Mouse (Mus musculus) urinary bladder, adult 18-20 months (tissue): Measurements from ENCODE around the gene Tmem150b.

Experiments used
- DNase-seq, 2 experiments: peaks; one replicate each; pipeline ENCODE4 v3.0.0; 2022; ENCODE audit warnings: low spot score in 2 of 2, mixed read lengths in 2 of 2

Gene Tmem150b

GRCm38 (mm10) chr7:4663742-4664141 is 61.3 kb downstream of the Tmem150b start:
- no peak for DNase-seq

GRCm38 (mm10) chr7:4663179-4663578 is 61.9 kb downstream of the Tmem150b start:
- no peak for DNase-seq

- no peak for DNase-seq
These were observed 65.1 kb downstream of the Tmem150b start for GRCm38 (mm10) chr7:4659911-4660443.

GRCm38 (mm10) chr7:4658912-4659551 is 66.0 kb downstream of the Tmem150b start, which contains the start of gene Ppp6r1:
Ppp6r1 (minus strand) TSS chr7:4659019.
- peak; percentile 85 to 95 for DNase-seq

GRCm38 (mm10) chr7:4658128-4658907 is 66.7 kb downstream of the Tmem150b start:
- DNase-seq = no peak

- DNase-seq = peak in 1 of 2 experiments; percentile 20
These were observed 67.4 kb downstream of the Tmem150b start for GRCm38 (mm10) chr7:4657521-4658127.
